Mouse (Mus musculus): ENCODE data around the gene Snx33.
A peak's percentile ranks its signal among the peaks of the same experiment; 100 is the strongest.

DNA sequence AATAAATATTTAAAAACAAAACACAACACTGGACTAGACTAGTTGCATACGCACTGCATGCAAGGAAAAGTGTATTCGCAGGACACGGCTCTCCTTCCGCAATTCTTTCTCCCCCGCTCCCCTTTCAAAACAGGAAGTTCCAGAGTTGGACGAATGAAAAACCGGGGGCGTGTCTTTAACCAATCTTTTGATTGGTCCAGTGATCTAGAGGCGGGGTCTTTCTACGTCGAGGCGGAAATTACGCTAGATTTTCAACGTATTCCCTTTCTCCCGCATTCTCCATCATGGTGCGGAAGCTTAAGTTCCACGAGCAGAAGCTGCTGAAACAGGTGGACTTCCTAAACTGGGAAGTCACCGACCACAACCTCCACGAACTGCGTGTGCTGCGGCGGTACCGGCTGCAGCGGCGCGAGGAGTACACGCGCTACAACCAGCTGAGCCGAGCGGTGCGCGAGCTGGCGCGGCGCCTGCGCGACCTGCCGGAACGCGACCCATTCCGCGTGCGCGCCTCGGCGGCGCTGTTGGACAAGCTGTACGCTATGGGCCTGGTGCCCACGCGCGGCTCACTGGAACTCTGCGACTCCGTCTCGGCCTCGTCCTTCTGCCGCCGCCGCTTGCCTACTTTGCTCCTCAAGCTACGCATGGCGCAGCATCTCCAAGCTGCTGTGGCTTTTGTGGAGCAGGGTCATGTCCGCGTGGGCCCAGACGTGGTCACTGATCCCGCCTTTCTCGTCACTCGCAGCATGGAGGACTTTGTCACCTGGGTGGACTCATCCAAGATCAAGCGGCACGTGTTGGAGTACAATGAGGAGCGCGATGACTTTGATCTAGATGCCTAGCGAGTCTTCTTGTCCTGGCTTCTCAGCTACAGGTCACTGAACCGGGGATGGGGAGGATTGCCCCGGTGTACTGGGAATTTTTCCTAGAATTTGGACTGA is 9.3 kb upstream of the Snx33 start, which contains the start of gene Imp3:
- TF ChIP-seq CTCF (IDR thresholded peaks at IDR 0.05; ENCODE audit: control insufficient read depth, insufficient read depth, low read length) (peak; percentile 23; the same call in 1 of the 2 replicates), POLR2A (IDR thresholded peaks at IDR 0.05; ENCODE audit: borderline replicate concordance, control insufficient read depth, low read depth, low read length) (peak; percentile 50; the same call in 1 of the 2 replicates)

All from bone marrow, adult 2 months (tissue).